Comparison of ENCODE assay signal across 26 mouse cellular contexts in the genomic region with DNA sequence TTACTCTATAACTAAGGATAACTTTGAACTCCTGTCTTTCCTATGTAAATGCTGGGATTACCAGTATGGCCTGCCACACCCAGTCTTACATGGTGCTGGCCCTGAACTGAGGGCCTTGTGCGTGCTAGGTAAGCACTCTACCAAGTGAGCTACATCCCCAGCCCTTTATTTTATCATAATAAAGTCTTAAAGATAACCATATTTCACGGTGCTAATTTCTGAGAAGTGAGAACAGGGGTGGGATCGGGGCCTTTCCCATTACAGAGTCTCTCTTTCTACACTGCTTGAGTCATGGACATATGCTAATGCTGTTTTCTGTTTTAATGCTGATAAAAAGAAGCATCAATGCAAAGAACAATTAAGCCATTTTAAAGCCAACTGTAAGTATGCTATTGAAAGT. TPM values are rescaled to one million over a fixed set of nuclear protein-coding genes. Genes with fewer than 3 reads are reported as not detected.
DNase-seq lines count a peak whose midpoint lies in the region; ATAC-seq lines count a peak whose summit lies in the region.
"Had no signal": no experiment of that assay in that cellular context is flagged by ENCODE, and none has a peak within 500 bp of the region (broad histone marks: within the 10 kb centered on the region; RNA-seq: fewer than 3 reads in every experiment).

No protein-coding gene starts in this region.

- peaks cover 3% of the 10 kb centered on the region for H3K36me3 ChIP-seq in heart, embryonic 10.5 days
- peaks cover 1% of the 10 kb centered on the region for H3K36me3 ChIP-seq in liver, embryonic 13.5 days

- peaks cover 46% of the 10 kb centered on the region for H3K4me1 ChIP-seq in heart, embryonic 10.5 days
- H3K4me1 ChIP-seq in liver, embryonic 13.5 days (replicated peaks), result peaks cover 85% of the 10 kb centered on the region

- no peak overlapping the region; the same call in 1 of the 2 replicates for H3K27ac ChIP-seq in heart, embryonic 10.5 days
- peak overlapping the region; percentile 90 for H3K27ac ChIP-seq in liver, embryonic 13.5 days
- H3K27ac ChIP-seq: embryonic facial prominence, embryonic 12.5 days; forebrain, embryonic 13.5 days; gastrocnemius, adult 2 months; heart, adult 2 months; hindbrain, embryonic 14.5 days; limb, embryonic 15.5 days; neural tube, embryonic 12.5 days had no signal

- DNase-seq in heart, embryonic 10.5 days (ENCODE audit: low spot score), result peak; percentile 14
- no peak for DNase-seq in heart, adult 18-20 months
- DNase-seq in R1 (ENCODE audit: low read depth, low spot score), result peak; percentile 13
- peak; percentile 38 for DNase-seq in liver, embryonic 13.5 days
- no peak for DNase-seq in gastrocnemius, adult 8-10 months (ENCODE audit: low spot score in 2 of 2)
- DNase-seq in kidney, postnatal 14 days, result no peak
- DNase-seq: adrenal gland, postnatal 14 days; cerebellum, adult 11-12 months; cerebellum, postnatal 10 days; gastrocnemius, adult 2 months; heart, adult 2 months; kidney, adult 18-20 months; layer of hippocampus, adult 9-11 months; lung, postnatal 10 days; midbrain, embryonic 14.5 days; retina, postnatal 1 day; right cerebral cortex, postnatal 25 days; spleen, adult 18-20 months had no signal

- no peaks in the 10 kb centered on the region for H3K9me3 ChIP-seq in heart, embryonic 10.5 days
- no peaks in the 10 kb centered on the region for H3K9me3 ChIP-seq in liver, embryonic 13.5 days (replicated peaks)
- H3K9me3 ChIP-seq: embryonic facial prominence, embryonic 12.5 days; forebrain, embryonic 13.5 days; limb, embryonic 15.5 days; neural tube, embryonic 12.5 days had no signal

- peak overlapping the region; percentile 28; the same call in 1 of the 2 replicates for H3K9ac ChIP-seq in liver, embryonic 13.5 days
- H3K9ac ChIP-seq: embryonic facial prominence, embryonic 12.5 days; forebrain, embryonic 13.5 days; hindbrain, embryonic 14.5 days; limb, embryonic 15.5 days; neural tube, embryonic 12.5 days had no signal

- H3K27me3 ChIP-seq in heart, embryonic 10.5 days (ENCODE audit: insufficient read depth, poor library complexity, severe bottlenecking), result no peaks in the 10 kb centered on the region
- H3K27me3 ChIP-seq in liver, embryonic 13.5 days, result no peaks in the 10 kb centered on the region
- H3K27me3 ChIP-seq: embryonic facial prominence, embryonic 12.5 days; forebrain, embryonic 13.5 days; limb, embryonic 15.5 days; neural tube, embryonic 12.5 days had no signal

- ATAC-seq in liver, embryonic 13.5 days (ENCODE audit: low read depth), result peak; percentile 39
- ATAC-seq in megakaryocyte-erythroid progenitor cell, adult 5-6 weeks (replicated peaks; ENCODE audit: low FRiP score, low TSS enrichment, poor library complexity, severe bottlenecking), result peak; percentile 23; the same call in 1 of the 2 replicates
- ATAC-seq: CD4-positive, CD25-positive, alpha-beta regulatory T cell, adult 4 months; forebrain, embryonic 13.5 days; inflammation-experienced regulatory T-cells, adult 6 months had no signal

- peak overlapping the region; percentile 42 for H3K4me2 ChIP-seq in liver, embryonic 13.5 days
- H3K4me2 ChIP-seq: embryonic facial prominence, embryonic 12.5 days; forebrain, embryonic 13.5 days; hindbrain, embryonic 14.5 days; limb, embryonic 15.5 days; neural tube, embryonic 12.5 days had no signal

- H3K4me3 ChIP-seq in heart, embryonic 10.5 days, result no peak overlapping the region
- H3K4me3 ChIP-seq in liver, embryonic 13.5 days (replicated peaks), result no peak overlapping the region
- H3K4me3 ChIP-seq: embryonic facial prominence, embryonic 12.5 days; forebrain, embryonic 13.5 days; gastrocnemius, adult 2 months; heart, adult 2 months; limb, embryonic 15.5 days; neural tube, embryonic 12.5 days had no signal

- 75% methylated on average over 3 of the region's 3 CpGs for WGBS in heart, embryonic 10.5 days
- WGBS in liver, embryonic 13.5 days (ENCODE audit: insufficient replicate concordance), result 15% methylated on average over 3 of the region's 3 CpGs

RNA-seq across cellular contexts. Expression of a gene that starts 4.0 kb away (rescaled TPM):
- 23.1 and 23.4 TPM in 2 replicates for polyA plus RNA-seq in heart, embryonic 10.5 days (2016; fragmentation: Nextera tagmentation; extraction: Ambion mirVana)
- total RNA-seq in heart, adult 18-20 months (2021), result 10 to 100 TPM; 21.8 to 22.7 TPM
- polyA plus RNA-seq in liver, embryonic 13.5 days (2015; fragmentation: Nextera tagmentation; extraction: Ambion mirVana), result 7.7 and 10.4 TPM in 2 replicates
- total RNA-seq in megakaryocyte-erythroid progenitor cell, adult 5-6 weeks (2014; fragmentation: Nextera tagmentation), result 44.9 and 52.2 TPM in 2 replicates
- total RNA-seq in megakaryocyte-erythroid progenitor cell, adult 5-6 weeks (2017), result 10.1 and 12.4 TPM in 2 replicates
- total RNA-seq in gastrocnemius, adult 8-10 months (2022), result 1 to 10 TPM; 4.5 to 6.6 (median 5.4) TPM

RNA-seq across cellular contexts. Expression of a gene that starts 26.4 kb away (rescaled TPM):
- polyA plus RNA-seq in heart, embryonic 10.5 days (2016; fragmentation: Nextera tagmentation; extraction: Ambion mirVana), result 261 and 313 TPM in 2 replicates
- total RNA-seq in heart, adult 18-20 months (2021), result 100 to 1,000 TPM; 118 to 119 TPM
- 157 TPM in 2 replicates for polyA plus RNA-seq in liver, embryonic 13.5 days (2015; fragmentation: Nextera tagmentation; extraction: Ambion mirVana)
- 181 and 235 TPM in 2 replicates for total RNA-seq in megakaryocyte-erythroid progenitor cell, adult 5-6 weeks (2014; fragmentation: Nextera tagmentation)
- 274 and 277 TPM in 2 replicates for total RNA-seq in megakaryocyte-erythroid progenitor cell, adult 5-6 weeks (2017)
- 10 to 100 TPM; 59.7 to 74.1 (median 62.9) TPM for total RNA-seq in gastrocnemius, adult 8-10 months (2022)

RNA-seq across cellular contexts. Expression of a gene that starts 29.3 kb away (rescaled TPM):
- 2.8 and 4.5 TPM in 2 replicates for polyA plus RNA-seq in heart, embryonic 10.5 days (2016; fragmentation: Nextera tagmentation; extraction: Ambion mirVana)
- total RNA-seq in heart, adult 18-20 months (2021), result 10 to 100 TPM; 21.9 to 22.4 TPM
- 0.15 and 0.17 TPM in 2 replicates for polyA plus RNA-seq in liver, embryonic 13.5 days (2015; fragmentation: Nextera tagmentation; extraction: Ambion mirVana)
- not detected in 2 replicates for total RNA-seq in megakaryocyte-erythroid progenitor cell, adult 5-6 weeks (2014; fragmentation: Nextera tagmentation)
- total RNA-seq in megakaryocyte-erythroid progenitor cell, adult 5-6 weeks (2017), result not detected in 2 replicates
- total RNA-seq in gastrocnemius, adult 8-10 months (2022), result under 1 TPM in 1 of 4 experiments, not detected in 3; 0.17 TPM

Comparison
In these comparisons a context has a peak if more than half of its experiments do, and no peak if none do; other contexts are left out.
1. DNase-seq: peak in heart, embryonic 10.5 days (single experiment), R1 (single experiment) and liver, embryonic 13.5 days (single experiment); none in heart, adult 18-20 months (0 of 2), gastrocnemius, adult 8-10 months (0 of 2) and kidney, postnatal 14 days (single experiment).
2. RNA of a gene that starts 29.3 kb away (total RNA-seq): 21.9 to 22.4 TPM in heart, adult 18-20 months; 0.17 TPM in gastrocnemius, adult 8-10 months and not detected in megakaryocyte-erythroid progenitor cell, adult 5-6 weeks; every median in the first group is over 10 times any median in the second.